Mouse (Mus musculus) stomach, embryonic 14.5 days (tissue): ENCODE data around the gene Vti1a. TPM values are rescaled to one million over a fixed set of nuclear protein-coding genes. Genes with fewer than 3 reads are reported as not detected.

Experiments used
- ATAC-seq: fragments of 200-750 bp; cut with Nextera tagmentation; 2 replicates; pipeline ENCODE4 v1.8.0; 2017; ENCODE audit warnings: low read depth, moderate TSS enrichment; ENCODE audit not compliant: insufficient number of reproducible peaks, insufficient read depth, low FRiP score
- H3K27ac ChIP-seq: fragments of 300-500 bp; sonication (generic); 2 replicates; pipeline ENCODE4 v1.5.1; 2014; ENCODE audit warnings: mild to moderate bottlenecking, low read length, moderate library complexity, mixed read lengths
- H3K27me3 ChIP-seq: fragments of 300-500 bp; sonication (generic); 2 replicates; pipeline ENCODE4 v1.6.1; 2014; ENCODE audit warnings: low read length, control low read depth, mixed read lengths; ENCODE audit not compliant: control insufficient read depth, insufficient read depth
- H3K36me3 ChIP-seq: fragments of 300-500 bp; sonication (generic); 2 replicates; pipeline ENCODE4 v1.6.1; 2014; ENCODE audit warnings: mild to moderate bottlenecking, control low read depth, low read length, moderate library complexity, mixed read lengths; ENCODE audit not compliant: control insufficient read depth, insufficient read depth
- H3K4me1 ChIP-seq: fragments of 300-500 bp; sonication (generic); 2 replicates; pipeline ENCODE4 v1.6.1; 2014; ENCODE audit warnings: low read length, control low read depth, mixed read lengths; ENCODE audit not compliant: control insufficient read depth, insufficient read depth
- H3K4me2 ChIP-seq: fragments of 300-500 bp; sonication (generic); replicated peaks from 2 replicates; pipeline ENCODE4 v1.6.1; 2014; ENCODE audit warnings: low read depth, low read length, control low read depth
- H3K4me3 ChIP-seq: fragments of 300-500 bp; sonication (generic); 2 replicates; pipeline ENCODE4 v1.5.1; 2014; ENCODE audit warnings: low read depth, low read length, control low read depth
- H3K9ac ChIP-seq: fragments of 300-500 bp; sonication (generic); replicated peaks from 2 replicates; pipeline ENCODE4 v1.6.1; 2014; ENCODE audit warnings: low read depth, mild to moderate bottlenecking, control low read depth, low read length, moderate library complexity, mixed read lengths
- H3K9me3 ChIP-seq: fragments of 300-500 bp; sonication (generic); 2 replicates; pipeline ENCODE4 v1.6.1; 2016; ENCODE audit warnings: low read depth, low read length, control low read depth; ENCODE audit not compliant: control insufficient read depth
- WGBS: fragments of 180-500 bp; shearing (Covaris S2); extraction: QIAGEN DNeasy Blood & Tissue Kit; methylation state at CpG from one replicate; pipeline ENCODE4 v1.1.7; 2014; 5-methylcytosine and 5-hydroxymethylcytosine counted together
- polyA plus RNA-seq: library from polyadenylated mRNA; unstranded; fragments of >200 nt; fragmentation: Nextera tagmentation; extraction: Ambion mirVana; gene quantifications from 2 replicates; pipeline ENCODE4 v1.2.1, GENCODE M21; 2014

The Vti1a gene
- polyA plus RNA-seq, 1 experiment from 2014 or later, result 27.2 TPM

DNA sequence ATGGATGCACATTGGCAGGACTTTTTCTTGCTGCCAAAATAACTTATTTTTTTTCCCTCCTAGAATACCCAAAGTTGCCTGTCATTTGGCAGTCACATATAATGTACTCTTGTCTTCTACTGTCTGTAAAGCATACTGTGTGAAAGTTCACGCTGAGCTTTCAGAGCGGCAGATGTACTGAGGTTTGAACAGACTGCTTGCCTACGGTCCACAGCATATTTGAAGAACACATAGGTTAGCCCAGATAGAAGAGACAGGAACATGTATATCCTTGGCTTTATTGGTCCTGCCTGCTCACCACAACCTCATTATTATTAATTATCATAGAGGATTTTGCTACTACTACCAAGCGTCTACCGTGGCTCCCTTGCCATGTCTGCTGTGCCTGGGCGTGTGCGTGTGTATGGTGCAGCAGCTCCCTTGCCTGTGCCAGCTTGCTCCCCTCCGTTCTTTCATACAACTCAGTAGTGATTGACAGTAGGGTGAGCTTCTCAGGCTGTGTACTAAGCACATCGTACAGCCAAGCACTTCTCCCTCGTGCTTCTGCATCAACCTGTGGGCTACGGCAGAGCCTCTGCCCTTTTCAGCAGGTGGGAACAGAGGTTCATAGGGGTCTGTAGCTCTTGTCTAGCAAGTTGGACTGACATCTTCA, 107.1 kb downstream of the Vti1a start:
- Histone ChIP-seq H3K9me3 (no peaks in the 10 kb centered on the region), H3K9ac (no peak overlapping the region), H3K4me2 (no peak overlapping the region), H3K27me3 (no peaks in the 10 kb centered on the region), H3K36me3 (no peaks in the 10 kb centered on the region), H3K4me1 (no peaks in the 10 kb centered on the region), H3K27ac (no peak overlapping the region), H3K4me3 (no peak overlapping the region)
- no peak for ATAC-seq
- 90% methylated on average over 11 of the region's 11 CpGs for WGBS

GRCm38 (mm10) chr19:55423952-55424351, 107.9 kb downstream of the Vti1a start:
- Histone ChIP-seq H3K27me3 (no peaks in the 10 kb centered on the region), H3K4me2 (no peak overlapping the region), H3K4me3 (no peak overlapping the region), H3K9me3 (no peaks in the 10 kb centered on the region), H3K27ac (no peak overlapping the region), H3K36me3 (no peaks in the 10 kb centered on the region), H3K4me1 (no peaks in the 10 kb centered on the region), H3K9ac (no peak overlapping the region)
- ATAC-seq, result no peak
- 83% methylated on average over 8 of the region's 8 CpGs for WGBS

DNA sequence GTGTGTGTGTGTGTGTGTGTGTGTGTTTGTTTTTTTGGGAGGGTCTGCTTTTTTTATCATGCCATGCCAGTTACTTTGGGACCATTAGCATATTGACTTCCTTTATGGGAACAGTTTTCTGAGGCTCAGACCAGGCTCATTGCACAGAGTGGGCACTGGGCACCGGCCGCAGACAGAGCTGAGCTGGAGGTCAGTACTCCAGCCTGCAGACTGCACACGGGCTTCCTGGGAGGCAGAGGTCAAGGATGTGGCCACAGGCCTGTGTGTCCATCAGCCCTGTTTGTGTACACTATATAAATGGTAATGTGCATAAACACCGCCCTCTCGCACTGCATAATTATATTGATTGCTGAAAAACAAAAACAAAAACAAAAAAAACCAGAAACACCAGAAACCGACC, 108.4 kb downstream of the Vti1a start:
- 80% methylated on average over 6 of the region's 6 CpGs for WGBS
- Histone ChIP-seq H3K36me3 (no peaks in the 10 kb centered on the region), H3K9me3 (no peaks in the 10 kb centered on the region), H3K9ac (no peak overlapping the region), H3K4me3 (no peak overlapping the region), H3K4me2 (no peak overlapping the region), H3K27ac (no peak overlapping the region), H3K4me1 (no peaks in the 10 kb centered on the region), H3K27me3 (no peaks in the 10 kb centered on the region)
- no peak for ATAC-seq

- Histone ChIP-seq H3K27ac (no peak overlapping the region), H3K36me3 (no peaks in the 10 kb centered on the region), H3K4me1 (no peaks in the 10 kb centered on the region), H3K4me3 (no peak overlapping the region), H3K4me2 (no peak overlapping the region), H3K9ac (no peak overlapping the region), H3K27me3 (no peaks in the 10 kb centered on the region), H3K9me3 (no peaks in the 10 kb centered on the region)
- 77% methylated on average over 3 of the region's 3 CpGs for WGBS
- ATAC-seq, result no peak
Measured at GRCm38 (mm10) chr19:55440306-55440705, 124.2 kb downstream of the Vti1a start.

DNA sequence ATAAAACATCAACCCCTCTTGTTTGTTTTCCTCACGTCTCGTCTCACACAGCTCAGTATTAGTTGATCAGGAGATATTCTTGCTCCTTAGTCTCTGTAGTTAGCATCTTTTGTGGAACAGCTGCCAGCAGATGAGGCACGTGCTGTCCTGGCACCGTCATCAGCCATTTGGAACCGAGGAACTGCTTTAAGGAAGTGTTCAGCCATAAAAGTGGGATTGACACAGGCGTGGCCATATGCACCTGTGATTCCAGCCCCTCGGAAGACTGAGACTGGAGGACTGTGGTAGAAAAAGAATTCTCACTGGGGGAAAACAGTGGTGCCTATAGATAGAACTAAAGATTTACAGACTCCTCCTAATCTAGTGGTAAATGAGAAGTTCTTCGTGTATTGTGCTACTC, 127.5 kb downstream of the Vti1a start:
- Histone ChIP-seq H3K27me3 (no peaks in the 10 kb centered on the region), H3K4me1 (no peaks in the 10 kb centered on the region), H3K4me2 (no peak overlapping the region), H3K9me3 (no peaks in the 10 kb centered on the region), H3K4me3 (no peak overlapping the region), H3K9ac (no peak overlapping the region), H3K36me3 (no peaks in the 10 kb centered on the region), H3K27ac (no peak overlapping the region)
- no peak for ATAC-seq
- WGBS, result 87% methylated on average over 8 of the region's 8 CpGs

GRCm38 (mm10) chr19:55449084-55449483, 133.0 kb downstream of the Vti1a start:
- no peaks in the 10 kb centered on the region for H3K27me3 ChIP-seq
- H3K36me3 ChIP-seq, result no peaks in the 10 kb centered on the region
- ATAC-seq, result no peak
- H3K9ac ChIP-seq, result no peak overlapping the region
- H3K9me3 ChIP-seq, result no peaks in the 10 kb centered on the region
- WGBS, result 59% methylated on average over 13 of the region's 13 CpGs
- H3K4me3 ChIP-seq, result no peak overlapping the region
- H3K27ac ChIP-seq, result no peak overlapping the region
- no peaks in the 10 kb centered on the region for H3K4me1 ChIP-seq
- no peak overlapping the region for H3K4me2 ChIP-seq

DNA sequence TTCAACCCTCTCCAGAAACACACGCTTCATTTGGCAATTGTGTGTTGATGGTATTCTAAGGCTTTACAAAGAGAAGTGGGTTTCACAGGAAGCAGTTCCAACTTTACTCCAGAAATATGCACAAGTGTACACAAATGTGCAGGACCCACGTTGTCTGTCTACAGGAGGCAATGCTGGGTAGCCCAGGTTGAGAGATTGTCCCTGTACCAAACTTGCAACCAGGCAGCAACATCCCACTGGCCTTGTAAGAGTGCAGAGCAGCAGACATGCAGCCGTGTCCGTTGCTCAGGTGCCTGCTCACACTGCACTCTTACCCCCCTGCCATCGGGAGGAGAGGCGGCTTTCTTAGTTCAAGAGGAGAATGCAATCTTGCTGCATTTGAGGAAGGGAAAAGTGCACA, 133.4 kb downstream of the Vti1a start:
- no peak overlapping the region for H3K4me3 ChIP-seq
- H3K36me3 ChIP-seq, result no peaks in the 10 kb centered on the region
- H3K9me3 ChIP-seq, result no peaks in the 10 kb centered on the region
- WGBS, result 57% methylated on average over 6 of the region's 6 CpGs
- no peak overlapping the region for H3K4me2 ChIP-seq
- H3K27me3 ChIP-seq, result no peaks in the 10 kb centered on the region
- no peak for ATAC-seq
- H3K9ac ChIP-seq, result no peak overlapping the region
- no peaks in the 10 kb centered on the region for H3K4me1 ChIP-seq
- no peak overlapping the region for H3K27ac ChIP-seq

DNA sequence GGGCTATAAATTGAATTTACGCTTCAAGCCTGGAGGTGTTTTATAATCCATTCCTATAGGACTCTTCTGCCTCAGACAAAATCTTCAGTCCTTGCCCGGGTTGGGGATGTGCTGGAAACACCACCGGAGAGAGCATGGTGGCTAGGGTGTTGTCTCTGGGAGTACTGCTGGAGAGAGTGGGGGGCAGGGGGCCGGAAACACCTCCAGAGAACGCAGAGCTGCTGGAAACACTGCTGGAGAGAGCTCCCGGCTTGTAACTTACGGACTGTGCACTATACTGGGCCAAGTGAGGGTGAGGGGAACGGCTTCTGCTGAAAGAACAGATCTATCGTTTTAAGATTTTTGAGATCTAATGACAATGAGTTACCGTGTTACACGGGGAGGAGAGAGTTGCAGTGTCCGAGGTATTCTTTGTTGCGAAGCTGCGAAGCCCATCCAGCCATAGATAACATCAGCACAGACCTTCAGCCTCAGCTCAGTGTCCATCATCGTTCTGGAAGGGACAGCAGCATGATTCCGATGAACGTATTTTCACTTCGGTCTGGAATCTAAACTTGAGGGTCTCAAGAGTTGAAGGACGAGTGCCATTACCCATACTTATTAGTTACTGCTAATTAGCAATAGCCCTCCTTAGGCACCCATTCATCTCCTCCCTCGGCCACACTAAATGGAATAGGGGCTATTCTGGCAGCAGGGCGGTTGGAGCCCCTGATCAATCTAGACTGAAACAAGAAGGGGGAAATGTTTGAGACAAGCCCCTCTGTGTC, 140.4 kb downstream of the Vti1a start:
- Histone ChIP-seq H3K4me1 (peaks cover 9% of the 10 kb centered on the region; the same call in 1 of the 2 replicates), H3K36me3 (no peaks in the 10 kb centered on the region), H3K9ac (no peak overlapping the region), H3K4me3 (no peak overlapping the region), H3K4me2 (peak overlapping the region; percentile 29), H3K9me3 (no peaks in the 10 kb centered on the region), H3K27ac (no peak overlapping the region; the same call in 1 of the 2 replicates), H3K27me3 (no peaks in the 10 kb centered on the region)
- WGBS, result 23% methylated on average over 21 of the region's 21 CpGs
- ATAC-seq, result no peak
